In genomic region chr2:157877967-157878366, GRCm38 (mm10) we compare ENCODE assay signal across 22 mouse cellular contexts. TPM values are rescaled to one million over a fixed set of nuclear protein-coding genes. Genes with fewer than 3 reads are reported as not detected.
A peak's percentile ranks its signal among the peaks of the same experiment; 100 is the strongest.
DNase-seq lines count a peak whose midpoint lies in the region; ATAC-seq and TF ChIP-seq lines count a peak whose summit lies in the region.
"Had no signal": no experiment of that assay in that cellular context is flagged by ENCODE, and none has a peak within 500 bp of the region (broad histone marks: within the 10 kb centered on the region; RNA-seq: fewer than 3 reads in every experiment).

No protein-coding gene starts in this region.

- H3K36me3 ChIP-seq in forebrain, embryonic 14.5 days (ENCODE audit: control insufficient read depth, insufficient read depth, low read length), result 0 out of 2 replicates have a peak, but pooled peaks cover 5% of the 10 kb centered on the region
- no peaks in the 10 kb centered on the region for H3K36me3 ChIP-seq in forebrain, embryonic 11.5 days (ENCODE audit: control insufficient read depth, insufficient read depth, low read length)
- H3K36me3 ChIP-seq: hindbrain, embryonic 15.5 days had no signal

- no peaks in the 10 kb centered on the region for H3K9me3 ChIP-seq in forebrain, embryonic 14.5 days (replicated peaks; ENCODE audit: control insufficient read depth, low read length)
- no peaks in the 10 kb centered on the region for H3K9me3 ChIP-seq in forebrain, embryonic 11.5 days (ENCODE audit: control insufficient read depth, low read length)
- H3K9me3 ChIP-seq: embryonic facial prominence, embryonic 10.5 days; heart, embryonic 12.5 days; hindbrain, embryonic 15.5 days; neural tube, embryonic 12.5 days had no signal

- 52% methylated on average over 5 of the region's 5 CpGs for WGBS in forebrain, embryonic 14.5 days
- WGBS in forebrain, embryonic 11.5 days, result 79% methylated on average over 5 of the region's 5 CpGs

- ATAC-seq in forebrain, embryonic 14.5 days, result peak; percentile 72; the same call in 1 of the 2 replicates
- no peak for ATAC-seq in forebrain, embryonic 11.5 days (replicated peaks; ENCODE audit: low FRiP score)

- peaks cover 13% of the 10 kb centered on the region for H3K4me1 ChIP-seq in forebrain, embryonic 14.5 days (ENCODE audit: control insufficient read depth, insufficient read depth, low read length)
- peaks cover 9% of the 10 kb centered on the region; the same call in 1 of the 2 replicates for H3K4me1 ChIP-seq in forebrain, embryonic 11.5 days (replicated peaks; ENCODE audit: control insufficient read depth, insufficient read depth, low read length)

- H3K9ac ChIP-seq in forebrain, embryonic 14.5 days (ENCODE audit: low read length), result no peak overlapping the region
- no peak overlapping the region for H3K9ac ChIP-seq in forebrain, embryonic 11.5 days (ENCODE audit: low read length)
- H3K9ac ChIP-seq: heart, embryonic 12.5 days; hindbrain, embryonic 15.5 days; lung, embryonic 14.5 days; neural tube, embryonic 12.5 days had no signal

- intact Hi-C loops in left cerebral cortex, postnatal 4 days (cut with DNase I), result no loop called here
- intact Hi-C loops in left cerebral cortex, postnatal 14 days (cut with DNase I), result loop anchor here (2.0 to 5.0 kb wide), 2 partner anchors 37 to 76 kb away; partner anchors contain the start of gene Vstm2l

- no peak for TF ChIP-seq CTCF in brain, embryonic 14.5 days (IDR thresholded peaks at IDR 0.05; ENCODE audit: borderline replicate concordance, extremely low read depth, insufficient read depth, insufficient read length)

- DNase-seq in forebrain, embryonic 14.5 days (ENCODE audit: low spot score), result peak; percentile 75
- no peak for DNase-seq in forebrain, embryonic 11.5 days (ENCODE audit: low spot score)
- peak; percentile 63 to 71 for DNase-seq in left cerebral cortex, adult 9 months (ENCODE audit: low spot score in 2 of 2)
- no peak for DNase-seq in left cerebral cortex, postnatal 4 days
- DNase-seq in brain, embryonic 14.5 days (ENCODE audit: low read depth), result peak; percentile 73
- peak; percentile 54 to 82 for DNase-seq in left cerebral cortex, postnatal 14 days (ENCODE audit: low spot score in 2 of 2)
- DNase-seq in lung, adult 18-20 months, result no peak
- no peak for DNase-seq in kidney, postnatal 10 days
- DNase-seq: cerebellum, adult 18-20 months; cerebellum, postnatal 36 days; gastrocnemius, adult 2 months; kidney, adult 11 months; liver; lung, embryonic 14.5 days; lung, postnatal 4 days; thymus, adult 18-20 months had no signal

- H3K4me2 ChIP-seq in forebrain, embryonic 14.5 days (ENCODE audit: low read length), result no peak overlapping the region
- H3K4me2 ChIP-seq in forebrain, embryonic 11.5 days (ENCODE audit: low read depth, low read length, severe bottlenecking), result no peak overlapping the region
- H3K4me2 ChIP-seq: heart, embryonic 12.5 days; hindbrain, embryonic 15.5 days; lung, embryonic 14.5 days; neural tube, embryonic 12.5 days had no signal

- H3K27me3 ChIP-seq in forebrain, embryonic 14.5 days (replicated peaks; ENCODE audit: control insufficient read depth, insufficient read depth, low read length), result no peaks in the 10 kb centered on the region
- no peaks in the 10 kb centered on the region for H3K27me3 ChIP-seq in forebrain, embryonic 11.5 days (ENCODE audit: control insufficient read depth, insufficient read depth, low read length)
- H3K27me3 ChIP-seq: hindbrain, embryonic 15.5 days; neural tube, embryonic 12.5 days had no signal

- 0 out of 2 replicates have a peak overlapping the region, but pooled peaks have one; percentile 0 for H3K27ac ChIP-seq in forebrain, embryonic 14.5 days (ENCODE audit: low read depth, low read length)
- no peak overlapping the region for H3K27ac ChIP-seq in forebrain, embryonic 11.5 days (ENCODE audit: low read depth, low read length)
- H3K27ac ChIP-seq: embryonic facial prominence, embryonic 10.5 days; gastrocnemius, adult 2 months; hindbrain, embryonic 15.5 days; neural tube, embryonic 12.5 days had no signal

- no peak overlapping the region for H3K4me3 ChIP-seq in forebrain, embryonic 14.5 days (ENCODE audit: low read depth, low read length)
- no peak overlapping the region for H3K4me3 ChIP-seq in forebrain, embryonic 11.5 days (ENCODE audit: low read depth, low read length)
- H3K4me3 ChIP-seq: embryonic facial prominence, embryonic 10.5 days; gastrocnemius, adult 2 months; heart, embryonic 12.5 days; hindbrain, embryonic 15.5 days; neural tube, embryonic 12.5 days had no signal

- no peak for TF ChIP-seq POLR2A in brain, embryonic 14.5 days (IDR thresholded peaks at IDR 0.05; ENCODE audit: borderline replicate concordance, extremely low read depth, insufficient read depth, insufficient read length, poor library complexity, severe bottlenecking)

RNA-seq across cellular contexts. Expression of gene Vstm2l, which starts 36.5 kb away (rescaled TPM):
- polyA plus RNA-seq in forebrain, embryonic 14.5 days (2014; fragmentation: Nextera tagmentation; extraction: Ambion mirVana), result 4.7 and 6.8 TPM in 2 replicates
- 0.86 and 1.3 TPM in 2 replicates for polyA plus RNA-seq in forebrain, embryonic 11.5 days (2014; fragmentation: Nextera tagmentation; extraction: Ambion mirVana)
- total RNA-seq in left cerebral cortex, postnatal 4 days (2021), result 100 to 1,000 TPM; 189 to 190 TPM
- polyA plus RNA-seq in brain, embryonic 14.5 days (2012; rRNA removed), result 80.6 and 126 TPM in 2 replicates
- total RNA-seq in left cerebral cortex, postnatal 14 days (2021), result 100 to 1,000 TPM; 259 to 272 TPM
- total RNA-seq: gastrocnemius, adult 2 months; granulocyte monocyte progenitor cell, adult 5-6 weeks; heart, postnatal 25 days had no signal
- polyA plus RNA-seq: heart, embryonic 12.5 days; lung, embryonic 14.5 days had no signal

Comparison
In these comparisons a context has a peak if more than half of its experiments do, and no peak if none do; other contexts are left out.
1. DNase-seq: peak in forebrain, embryonic 14.5 days (single experiment), left cerebral cortex, adult 9 months (2 of 2), brain, embryonic 14.5 days (single experiment) and left cerebral cortex, postnatal 14 days (2 of 2); none in forebrain, embryonic 11.5 days (single experiment), left cerebral cortex, postnatal 4 days (single experiment), lung, adult 18-20 months (0 of 2) and kidney, postnatal 10 days (single experiment).
2. RNA of gene Vstm2l, which starts 36.5 kb away (polyA plus RNA-seq): 80.6 to 126 TPM in brain, embryonic 14.5 days; 4.7 to 6.8 TPM in forebrain, embryonic 14.5 days and 0.86 to 1.3 TPM in forebrain, embryonic 11.5 days; every median in the first group is over 10 times any median in the second.